Comparison of ENCODE assay signal across 21 mouse cellular contexts in the genomic region with DNA sequence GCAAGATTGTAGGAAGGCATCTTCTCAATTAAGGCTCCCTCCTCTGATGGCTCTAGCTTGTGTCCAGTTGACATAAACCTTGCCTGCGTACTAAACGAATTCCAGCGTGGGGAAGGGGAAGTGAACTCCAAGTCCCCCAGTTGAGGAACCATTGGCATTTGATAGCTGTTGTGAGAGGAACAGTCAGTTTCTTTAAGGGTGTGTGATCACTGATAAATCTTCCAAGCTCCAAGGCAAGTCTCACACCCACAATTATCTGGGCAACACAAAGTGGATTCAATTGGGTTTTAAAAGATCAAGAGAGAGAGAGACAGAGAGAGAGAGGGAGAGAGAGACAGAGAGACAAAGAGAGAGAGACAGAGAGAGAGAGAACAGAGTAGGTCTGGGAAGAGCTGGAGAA.
"Had no signal": no experiment of that assay in that cellular context is flagged by ENCODE, and none has a peak within 500 bp of the region (broad histone marks: within the 10 kb centered on the region; RNA-seq: fewer than 3 reads in every experiment).

No protein-coding gene starts in this region.

- ATAC-seq: inflammation-experienced regulatory T-cells, adult 6 months; intestine, embryonic 16.5 days; midbrain, embryonic 15.5 days had no signal

- H3K9ac ChIP-seq: limb, embryonic 13.5 days; lung, embryonic 15.5 days; midbrain, embryonic 15.5 days; neural tube, embryonic 12.5 days; neural tube, embryonic 15.5 days; stomach, embryonic 15.5 days had no signal

- DNase-seq: kidney, adult 18-20 months; kidney, adult 9 months; kidney, postnatal 14 days; kidney, postnatal 4 days; layer of hippocampus, adult 9-11 months; lung, postnatal 10 days; lung, postnatal 36 days; right cerebral cortex, postnatal 25 days; spleen, adult 18-20 months; thymus, postnatal 25 days had no signal

- H3K9me3 ChIP-seq: limb, embryonic 10.5 days; limb, embryonic 13.5 days; lung, embryonic 15.5 days; midbrain, embryonic 15.5 days; neural tube, embryonic 12.5 days; neural tube, embryonic 15.5 days; stomach, embryonic 15.5 days had no signal

- H3K4me3 ChIP-seq: layer of hippocampus, adult 2 months; limb, embryonic 10.5 days; limb, embryonic 13.5 days; lung, embryonic 15.5 days; midbrain, embryonic 15.5 days; neural tube, embryonic 12.5 days; neural tube, embryonic 15.5 days; stomach, embryonic 15.5 days had no signal

- H3K27me3 ChIP-seq: limb, embryonic 13.5 days; lung, embryonic 15.5 days; midbrain, embryonic 15.5 days; neural tube, embryonic 12.5 days; neural tube, embryonic 15.5 days; stomach, embryonic 15.5 days had no signal

- H3K27ac ChIP-seq: layer of hippocampus, adult 2 months; limb, embryonic 10.5 days; limb, embryonic 13.5 days; lung, embryonic 15.5 days; midbrain, embryonic 15.5 days; neural tube, embryonic 12.5 days; neural tube, embryonic 15.5 days; stomach, embryonic 15.5 days had no signal

- H3K36me3 ChIP-seq: limb, embryonic 10.5 days; limb, embryonic 13.5 days; lung, embryonic 15.5 days; midbrain, embryonic 15.5 days; neural tube, embryonic 12.5 days; neural tube, embryonic 15.5 days; stomach, embryonic 15.5 days had no signal

- H3K4me2 ChIP-seq: limb, embryonic 13.5 days; lung, embryonic 15.5 days; midbrain, embryonic 11.5 days; midbrain, embryonic 15.5 days; neural tube, embryonic 12.5 days; neural tube, embryonic 15.5 days; stomach, embryonic 15.5 days had no signal

- H3K4me1 ChIP-seq: lung, embryonic 15.5 days; midbrain, embryonic 15.5 days; neural tube, embryonic 12.5 days; neural tube, embryonic 15.5 days; stomach, embryonic 15.5 days had no signal
